Mouse (Mus musculus): ENCODE measurements around the gene Trim14. TPM values are rescaled to one million over a fixed set of nuclear protein-coding genes. Genes with fewer than 3 reads are reported as not detected.

Trim14 gene
- total RNA-seq, 2 experiments from 2014 or later, result 2.9 TPM; not detected in 1

GRCm38 (mm10) chr4:46495543-46495942 is 40.4 kb downstream of the Trim14 start:
- no peak for ATAC-seq (replicated peaks; ENCODE audit: low FRiP score, poor library complexity, severe bottlenecking)

GRCm38 (mm10) chr4:46493071-46493470 is 42.9 kb downstream of the Trim14 start:
- ATAC-seq (replicated peaks; ENCODE audit: low FRiP score, poor library complexity, severe bottlenecking), result no peak

DNA sequence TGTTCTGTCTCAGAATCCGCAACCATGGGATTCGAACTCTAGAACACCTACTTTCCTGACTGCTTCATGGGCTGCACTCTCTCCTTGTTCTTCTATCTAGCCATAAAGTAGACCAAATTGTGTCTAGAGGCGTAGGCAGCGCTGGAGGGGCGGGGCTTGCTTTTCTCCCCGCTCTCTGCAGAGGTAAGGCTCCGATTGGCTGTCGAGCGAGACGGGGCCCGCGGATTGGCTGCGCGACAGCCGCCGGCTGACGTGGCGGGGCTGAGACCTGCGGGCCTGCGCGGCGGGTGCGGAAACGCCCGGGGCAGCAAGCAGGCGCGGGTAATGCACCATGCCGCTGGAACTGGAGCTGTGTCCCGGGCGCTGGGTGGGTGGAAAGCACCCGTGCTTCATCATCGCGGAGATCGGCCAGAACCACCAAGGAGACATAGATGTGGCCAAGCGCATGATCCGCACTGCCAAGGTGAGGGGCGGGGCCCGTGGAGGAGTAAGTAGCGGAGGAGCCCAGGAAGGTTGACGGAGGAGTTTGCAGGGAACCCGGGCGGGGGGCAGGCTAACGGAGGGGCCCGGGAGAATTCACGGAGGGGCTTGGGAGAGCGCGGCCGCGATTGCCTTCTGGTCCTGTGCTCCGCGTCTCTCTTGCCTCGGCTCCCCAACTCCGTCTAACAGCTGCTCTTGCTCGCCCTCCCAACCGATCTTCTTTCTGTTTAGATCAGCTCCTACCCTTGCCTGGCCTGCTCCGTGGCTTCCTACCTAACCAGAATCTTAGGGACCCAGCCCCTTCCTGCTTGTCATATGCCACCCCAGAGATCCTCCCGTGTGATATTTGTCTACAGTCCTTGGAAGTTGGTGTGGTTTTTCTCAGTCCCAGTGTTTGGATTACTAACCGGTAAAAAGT is 46.7 kb downstream of the Trim14 start, which contains the start of gene Nans:
Gene Nans, plus strand, starts transcription at position 221 of the 898 bp plus-strand sequence.
- peak; percentile 97 for ATAC-seq (replicated peaks; ENCODE audit: low FRiP score, poor library complexity, severe bottlenecking)

DNA sequence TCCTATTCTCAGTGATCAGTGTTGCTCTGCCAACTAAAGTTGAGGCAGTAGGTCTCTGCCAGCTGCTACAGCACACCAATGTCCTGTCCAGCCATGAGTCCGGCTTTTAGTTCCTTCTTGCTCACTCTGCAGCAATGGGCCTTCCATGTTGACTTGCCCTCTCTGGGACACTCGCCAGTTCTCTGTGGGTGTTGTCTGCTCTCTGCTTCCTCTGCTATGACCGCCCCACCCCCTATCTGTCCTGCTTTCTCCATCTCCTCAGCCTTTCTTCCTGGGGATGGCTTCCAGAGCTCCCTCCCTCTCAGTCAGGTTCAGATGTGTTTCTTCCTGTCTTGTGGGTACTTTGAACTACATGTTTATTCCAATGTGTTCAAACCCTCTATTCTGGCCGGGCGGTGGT is 48.6 kb downstream of the Trim14 start:
- no peak for ATAC-seq (replicated peaks; ENCODE audit: low FRiP score, poor library complexity, severe bottlenecking)

- no peak for ATAC-seq (replicated peaks; ENCODE audit: low FRiP score, poor library complexity, severe bottlenecking)
These were observed 50.1 kb downstream of the Trim14 start for GRCm38 (mm10) chr4:46485696-46486417.

GRCm38 (mm10) chr4:46479081-46479480 is 56.9 kb downstream of the Trim14 start:
- ATAC-seq (replicated peaks; ENCODE audit: low FRiP score, poor library complexity, severe bottlenecking), result no peak

GRCm38 (mm10) chr4:46475101-46475500 is 60.8 kb downstream of the Trim14 start:
- no peak for ATAC-seq (replicated peaks; ENCODE audit: low FRiP score, poor library complexity, severe bottlenecking)

- ATAC-seq (replicated peaks; ENCODE audit: low FRiP score, poor library complexity, severe bottlenecking), result no peak
These were observed 70.2 kb downstream of the Trim14 start for GRCm38 (mm10) chr4:46465740-46466139.

DNA sequence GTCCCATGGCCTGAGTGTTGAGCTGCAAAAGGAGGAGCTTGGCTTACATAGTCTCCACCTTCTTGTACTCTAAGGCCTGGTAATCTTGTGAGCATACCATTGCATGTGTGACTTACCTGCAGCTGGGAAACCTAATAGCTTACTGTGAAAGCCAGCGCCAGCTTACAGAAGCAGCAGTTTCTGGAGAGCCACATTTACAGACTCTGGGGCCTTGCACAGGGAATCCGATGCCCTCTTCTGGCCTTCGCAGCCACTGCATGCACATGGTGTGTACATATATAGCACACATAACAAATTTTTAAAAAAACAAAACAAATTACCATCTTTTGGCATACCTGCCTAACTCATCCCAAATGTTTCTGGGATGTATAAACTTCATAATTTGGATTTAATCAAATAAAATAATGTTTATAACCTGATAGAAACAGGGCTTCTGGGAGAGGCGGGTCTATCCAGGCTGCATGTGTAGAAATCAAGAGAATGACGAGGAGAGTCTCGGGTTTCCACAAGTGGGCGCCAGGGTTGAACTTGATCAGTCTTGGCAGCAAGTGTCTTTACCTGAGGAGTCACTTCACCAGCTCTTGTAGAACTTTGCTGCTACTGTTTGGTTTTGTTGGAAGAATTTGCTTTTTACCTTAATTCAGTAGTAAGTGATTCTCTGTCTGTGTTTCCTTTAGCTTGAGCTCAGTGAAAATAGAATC is 72.7 kb downstream of the Trim14 start:
- ATAC-seq (replicated peaks; ENCODE audit: low FRiP score, poor library complexity, severe bottlenecking), result peak; percentile 76

DNA sequence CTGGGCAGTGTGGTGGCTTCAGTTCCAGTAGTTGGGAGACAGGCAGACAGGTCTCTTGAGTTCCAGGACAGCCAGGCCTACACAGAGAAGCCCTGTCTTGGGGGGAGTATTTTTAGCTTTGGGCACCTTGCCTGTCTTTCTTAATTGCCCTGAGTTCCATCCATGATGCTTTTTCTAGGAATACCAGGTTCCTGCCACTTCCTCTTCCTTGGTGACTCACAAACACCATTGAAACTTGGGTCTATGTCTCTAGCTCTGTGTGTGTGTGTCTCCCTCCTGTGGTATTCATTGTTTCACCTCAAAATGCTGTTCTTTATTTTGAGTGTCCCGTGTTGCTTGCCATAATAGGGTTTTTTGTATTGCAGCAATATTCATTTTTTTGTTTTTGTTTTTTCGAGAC is 77.5 kb downstream of the Trim14 start:
- no peak for ATAC-seq (replicated peaks; ENCODE audit: low FRiP score, poor library complexity, severe bottlenecking)

DNA sequence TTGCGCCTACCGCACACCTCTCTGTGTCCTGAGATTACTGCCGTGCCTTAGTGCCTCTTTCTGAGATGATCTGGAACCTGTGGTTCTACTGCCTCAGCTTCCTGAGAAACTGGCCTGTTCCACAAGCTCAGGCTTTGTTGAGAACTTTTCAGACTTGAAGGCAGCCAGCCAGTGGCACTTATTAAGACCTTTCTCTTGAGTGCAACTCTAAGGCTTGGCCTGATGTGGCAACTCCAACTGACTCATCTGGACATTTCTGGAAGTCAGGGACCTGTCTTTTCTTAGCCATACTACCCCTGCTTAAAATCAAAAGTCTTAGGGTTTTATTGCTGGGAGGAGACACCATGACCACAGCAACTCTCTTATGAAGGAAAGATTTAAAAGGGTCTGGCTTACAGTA is 78.8 kb downstream of the Trim14 start:
- ATAC-seq (replicated peaks; ENCODE audit: low FRiP score, poor library complexity, severe bottlenecking), result no peak

DNA sequence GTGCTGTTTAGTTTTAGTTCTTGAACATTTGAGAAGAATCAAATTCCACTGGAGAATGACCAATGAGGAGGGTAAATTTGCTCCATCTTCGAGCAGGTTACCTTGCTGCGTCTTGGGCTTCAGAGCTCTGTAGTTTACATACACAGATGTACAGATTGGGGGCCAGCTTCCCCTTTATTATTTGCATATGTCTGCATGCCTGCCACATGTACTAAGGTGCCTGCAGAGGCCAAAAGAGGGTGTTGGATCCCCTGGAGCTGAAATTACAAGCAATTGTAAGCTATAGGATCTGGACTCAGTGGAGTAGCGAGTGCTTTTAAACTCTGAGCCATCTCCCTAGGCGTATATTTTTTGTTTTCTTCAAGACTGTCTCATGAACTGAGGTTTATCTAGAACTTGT is 79.2 kb downstream of the Trim14 start:
- no peak for ATAC-seq (replicated peaks; ENCODE audit: low FRiP score, poor library complexity, severe bottlenecking)

GRCm38 (mm10) chr4:46454097-46454864 is 81.7 kb downstream of the Trim14 start:
- peak; percentile 52 for ATAC-seq (replicated peaks; ENCODE audit: low FRiP score, poor library complexity, severe bottlenecking)

- no peak for ATAC-seq (replicated peaks; ENCODE audit: low FRiP score, poor library complexity, severe bottlenecking)
These were observed 82.9 kb downstream of the Trim14 start for GRCm38 (mm10) chr4:46452855-46453719.

DNA sequence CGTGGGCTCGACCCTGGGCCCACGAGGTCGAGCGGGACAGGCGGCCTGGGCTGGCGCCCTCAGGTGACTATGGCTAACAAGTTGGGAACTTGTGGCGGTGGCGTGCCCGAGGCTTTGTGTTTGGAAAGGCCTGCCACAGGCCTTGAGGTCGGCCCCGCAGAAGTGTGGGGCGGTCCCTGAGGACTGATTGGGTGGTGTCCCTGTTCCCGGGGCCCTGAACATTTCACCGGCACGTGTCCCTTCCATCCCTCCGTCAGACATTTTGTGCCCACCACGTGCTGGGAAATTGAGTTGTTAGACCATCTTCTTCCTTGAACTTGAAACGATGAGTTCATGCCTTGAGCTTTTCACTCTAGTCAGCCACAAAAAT is 83.5 kb downstream of the Trim14 start:
- peak; percentile 47 for ATAC-seq (replicated peaks; ENCODE audit: low FRiP score, poor library complexity, severe bottlenecking)

DNA sequence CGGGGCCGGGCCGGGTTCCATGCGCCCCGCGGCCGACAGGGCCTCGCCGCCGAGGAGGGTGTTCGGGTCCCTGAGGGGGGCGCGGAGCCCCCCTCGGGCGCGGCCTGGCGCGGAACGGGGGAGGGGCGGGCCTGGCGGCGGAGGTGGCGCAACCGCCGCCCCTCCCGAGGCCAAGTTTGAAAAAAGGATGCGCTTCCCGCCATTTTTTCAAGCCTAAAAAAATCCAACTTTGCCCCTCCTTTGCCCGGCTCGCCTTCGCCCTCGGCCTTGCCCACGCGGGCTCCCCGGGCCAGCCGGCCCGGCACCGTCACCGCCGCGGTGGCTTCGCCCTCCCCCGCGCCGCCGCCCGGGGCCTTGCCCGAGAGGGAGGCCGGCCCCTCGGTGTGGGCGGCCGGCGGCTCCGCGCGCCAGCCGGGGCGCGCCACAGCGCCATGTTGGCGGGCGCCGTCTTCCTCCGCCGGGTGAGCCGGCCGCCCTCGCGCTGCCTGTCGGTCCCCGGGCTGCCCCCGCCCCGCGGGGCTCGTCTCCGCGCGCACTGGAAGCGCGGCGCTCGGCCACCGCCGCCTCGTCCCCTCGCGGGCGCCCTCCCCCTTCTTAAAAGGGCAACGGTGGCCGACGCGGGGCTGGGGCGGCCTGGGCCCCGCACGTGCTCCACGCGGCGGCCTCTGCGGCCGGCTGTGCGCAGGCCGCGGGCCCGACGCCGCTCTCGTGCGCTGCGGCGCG is 84.0 kb downstream of the Trim14 start:
- no peak for ATAC-seq (replicated peaks; ENCODE audit: low FRiP score, poor library complexity, severe bottlenecking)

GRCm38 (mm10) chr4:46451240-46451757 is 84.6 kb downstream of the Trim14 start:
- ATAC-seq (replicated peaks; ENCODE audit: low FRiP score, poor library complexity, severe bottlenecking), result no peak

Measured in erythroid progenitor cell, adult 5-6 weeks (primary cell).